Comparison of ENCODE assay signal across 8 mouse cellular contexts in genomic region chr8:11001062-11001549, GRCm38 (mm10). TPM values are rescaled to one million over a fixed set of nuclear protein-coding genes. Genes with fewer than 3 reads are reported as not detected.
DNase-seq lines count a peak whose midpoint lies in the region; ATAC-seq and TF ChIP-seq lines count a peak whose summit lies in the region.

No protein-coding gene starts in this region.

- no peaks in the 10 kb centered on the region for H3K9me3 ChIP-seq in heart, embryonic 16.5 days (replicated peaks; ENCODE audit: control insufficient read depth, low read length)
- H3K9me3 ChIP-seq in liver, embryonic 11.5 days (ENCODE audit: control insufficient read depth, low read length) = no peaks in the 10 kb centered on the region
- no peaks in the 10 kb centered on the region for H3K9me3 ChIP-seq in midbrain, embryonic 16.5 days (replicated peaks; ENCODE audit: control insufficient read depth, low read length, poor library complexity, severe bottlenecking)

- H3K36me3 ChIP-seq in heart, adult 2 months (ENCODE audit: control insufficient read depth, insufficient read depth, low read length) = no peaks in the 10 kb centered on the region
- H3K36me3 ChIP-seq in heart, embryonic 16.5 days (ENCODE audit: control insufficient read depth, insufficient read depth) = peaks cover 6% of the 10 kb centered on the region
- H3K36me3 ChIP-seq in liver, embryonic 11.5 days (ENCODE audit: control insufficient read depth, insufficient read depth, low read length) = peaks cover 18% of the 10 kb centered on the region
- no peaks in the 10 kb centered on the region for H3K36me3 ChIP-seq in midbrain, embryonic 16.5 days (ENCODE audit: control insufficient read depth, insufficient read depth, low read length)

- TF ChIP-seq POLR2A in heart, adult 2 months (IDR thresholded peaks at IDR 0.05; ENCODE audit: insufficient read depth, low read depth, low read length) = no peak
- no peak for TF ChIP-seq POLR2A in cortical plate, adult 2 months (IDR thresholded peaks at IDR 0.05; ENCODE audit: extremely low read depth, insufficient read depth, low read length)

- no peaks in the 10 kb centered on the region for H3K79me2 ChIP-seq in heart, adult 2 months (replicated peaks; ENCODE audit: control insufficient read depth, insufficient read depth, low read length)

- WGBS in heart, adult 2 months = 4% methylated on average over 6 of the region's 6 CpGs
- WGBS in heart, embryonic 16.5 days = 2% methylated on average over 6 of the region's 6 CpGs
- 7% methylated on average over 6 of the region's 6 CpGs for WGBS in liver, embryonic 11.5 days
- 2% methylated on average over 6 of the region's 6 CpGs for WGBS in midbrain, embryonic 16.5 days

- no peak overlapping the region for H3K27ac ChIP-seq in heart, adult 2 months
- H3K27ac ChIP-seq in cortical plate, adult 2 months (ENCODE audit: insufficient read depth, low read length) = no peak overlapping the region
- peak overlapping the region; percentile 68 for H3K27ac ChIP-seq in heart, embryonic 16.5 days (ENCODE audit: low read length)
- peak overlapping the region; percentile 39; the same call in 1 of the 2 replicates for H3K27ac ChIP-seq in liver, embryonic 11.5 days (ENCODE audit: low read depth, low read length)
- peak overlapping the region; percentile 62 for H3K27ac ChIP-seq in midbrain, embryonic 16.5 days (ENCODE audit: low read length)

- H3K9ac ChIP-seq in heart, adult 2 months (ENCODE audit: low read depth, low read length) = 0 out of 2 replicates have a peak overlapping the region, but pooled peaks have one; percentile 33
- H3K9ac ChIP-seq in heart, embryonic 16.5 days (ENCODE audit: low read length) = peak overlapping the region; percentile 47
- H3K9ac ChIP-seq in liver, embryonic 11.5 days (ENCODE audit: low read depth, low read length) = peak overlapping the region; percentile 92
- peak overlapping the region; percentile 55 for H3K9ac ChIP-seq in midbrain, embryonic 16.5 days (ENCODE audit: low read depth, low read length)

- TF ChIP-seq EP300 in heart, adult 2 months (IDR thresholded peaks at IDR 0.05; ENCODE audit: insufficient read depth, low read depth, low read length) = no peak

- no peak for TF ChIP-seq CTCF in heart, adult 2 months (IDR thresholded peaks at IDR 0.05)
- TF ChIP-seq CTCF in cortical plate, adult 2 months (IDR thresholded peaks at IDR 0.05; ENCODE audit: extremely low read depth, insufficient read depth, low read length) = no peak

- intact Hi-C loops in heart, adult 2 months (cut with DNase I) = loop anchor here (5.0 kb wide), 1 partner anchor 49 kb away; no protein-coding TSS in a partner anchor

- 0 out of 2 replicates have a peak, but pooled peaks have one; percentile 19 for ATAC-seq in heart, embryonic 16.5 days (replicated peaks; ENCODE audit: extremely low read depth, insufficient read depth, low FRiP score)
- 0 out of 2 replicates have a peak, but pooled peaks have one; percentile 25 for ATAC-seq in liver, embryonic 11.5 days (replicated peaks; ENCODE audit: low FRiP score)
- ATAC-seq in midbrain, embryonic 16.5 days = 0 out of 2 replicates have a peak, but pooled peaks have one; percentile 12

- no peak overlapping the region for H3K4me3 ChIP-seq in heart, adult 2 months
- H3K4me3 ChIP-seq in cortical plate, adult 2 months (ENCODE audit: insufficient read depth, low read length) = peak overlapping the region; percentile 50
- peak overlapping the region; percentile 80 for H3K4me3 ChIP-seq in heart, embryonic 16.5 days (ENCODE audit: low read length)
- H3K4me3 ChIP-seq in liver, embryonic 11.5 days (ENCODE audit: low read depth, low read length) = peak overlapping the region; percentile 85
- peak overlapping the region; percentile 87 for H3K4me3 ChIP-seq in midbrain, embryonic 16.5 days (ENCODE audit: low read depth, low read length)

- peak overlapping the region; percentile 89 for H3K4me2 ChIP-seq in heart, embryonic 16.5 days (ENCODE audit: low read depth, low read length)
- H3K4me2 ChIP-seq in liver, embryonic 11.5 days = peak overlapping the region; percentile 84
- H3K4me2 ChIP-seq in midbrain, embryonic 16.5 days (ENCODE audit: low read length) = peak overlapping the region; percentile 95

- peak in 1 of 2 experiments; percentile 48 for DNase-seq in heart, adult 2 months
- no peak for DNase-seq in heart, adult 9 months (ENCODE audit: low spot score in 2 of 2)
- DNase-seq in liver, embryonic 11.5 days (ENCODE audit: low spot score) = no peak
- no peak for DNase-seq in c-Kit-positive CD71-positive TER-119-positive erythroid progenitor cells, embryonic 14.5 days (ENCODE audit: low spot score)
- no peak for DNase-seq in testis, postnatal 14 days (ENCODE audit: low spot score)

- no peaks in the 10 kb centered on the region for H3K27me3 ChIP-seq in heart, adult 2 months (ENCODE audit: control insufficient read depth, insufficient read depth, low read length)
- H3K27me3 ChIP-seq in heart, embryonic 16.5 days (ENCODE audit: control insufficient read depth, insufficient read depth, low read length) = no peaks in the 10 kb centered on the region
- no peaks in the 10 kb centered on the region for H3K27me3 ChIP-seq in liver, embryonic 11.5 days (replicated peaks; ENCODE audit: control insufficient read depth, insufficient read depth, low read length)
- no peaks in the 10 kb centered on the region for H3K27me3 ChIP-seq in midbrain, embryonic 16.5 days (ENCODE audit: control insufficient read depth, insufficient read depth, low read depth, low read length)

- peaks cover 14% of the 10 kb centered on the region for H3K4me1 ChIP-seq in heart, adult 2 months (ENCODE audit: control insufficient read depth, insufficient read depth, low read length)
- peaks cover 6% of the 10 kb centered on the region for H3K4me1 ChIP-seq in cortical plate, adult 2 months (ENCODE audit: control insufficient read depth, insufficient read depth, low read length)
- H3K4me1 ChIP-seq in heart, embryonic 16.5 days (ENCODE audit: control insufficient read depth, insufficient read depth, low read length) = peaks cover 59% of the 10 kb centered on the region
- peaks cover 82% of the 10 kb centered on the region for H3K4me1 ChIP-seq in liver, embryonic 11.5 days (replicated peaks; ENCODE audit: control insufficient read depth, insufficient read depth, low read length)
- peaks cover 68% of the 10 kb centered on the region for H3K4me1 ChIP-seq in midbrain, embryonic 16.5 days (ENCODE audit: control insufficient read depth, insufficient read depth, low read length)

RNA-seq across cellular contexts. Expression of gene Irs2, which starts 7.2 kb away (rescaled TPM):
- total RNA-seq in heart, adult 2 months (2021) = 10 to 100 TPM; 13.5 to 19.0 TPM
- polyA plus RNA-seq in heart, adult 2 months (2012; rRNA removed) = 4.5 TPM in 2 replicates
- 15.6 and 18.0 TPM in 2 replicates for polyA plus RNA-seq in cortical plate, adult 2 months (2012; rRNA removed)
- polyA plus RNA-seq in heart, embryonic 16.5 days (2015; fragmentation: Nextera tagmentation; extraction: Ambion mirVana) = 2.3 and 2.9 TPM in 2 replicates
- 8.3 and 8.9 TPM in 2 replicates for polyA plus RNA-seq in liver, embryonic 11.5 days (2014; fragmentation: Nextera tagmentation; extraction: Ambion mirVana)
- polyA plus RNA-seq in midbrain, embryonic 16.5 days (2015; fragmentation: Nextera tagmentation; extraction: Ambion mirVana) = 3.8 and 5.1 TPM in 2 replicates

Comparison
In these comparisons a context has a peak if more than half of its experiments do, and no peak if none do; other contexts are left out.
1. H3K27ac ChIP-seq: peak in heart, embryonic 16.5 days (single experiment), liver, embryonic 11.5 days (single experiment) and midbrain, embryonic 16.5 days (single experiment); none in heart, adult 2 months (single experiment) and cortical plate, adult 2 months (single experiment).
2. H3K9ac ChIP-seq: peak in every context shown above with its lines; median percentile 92 in liver, embryonic 11.5 days; 55 in midbrain, embryonic 16.5 days; 47 in heart, embryonic 16.5 days; 33 in heart, adult 2 months.
3. Peak in every context shown above with its lines, with median percentiles within 50 percentile points of each other: ATAC-seq and H3K4me2 ChIP-seq.